Comparison of ENCODE assay signal across 40 mouse cellular contexts in genomic region chr1:133292608-133293007, GRCm38 (mm10). TPM values are rescaled to one million over a fixed set of nuclear protein-coding genes. Genes with fewer than 3 reads are reported as not detected.
A peak's percentile ranks its signal among the peaks of the same experiment; 100 is the strongest.
DNase-seq lines count a peak whose midpoint lies in the region; ATAC-seq and TF ChIP-seq lines count a peak whose summit lies in the region.
"Had no signal": no experiment of that assay in that cellular context is flagged by ENCODE, and none has a peak within 500 bp of the region (broad histone marks: within the 10 kb centered on the region; RNA-seq: fewer than 3 reads in every experiment).

No protein-coding gene starts in this region.

- H3K27ac ChIP-seq in forebrain, postnatal 0 days (ENCODE audit: low read depth, low read length): no peak overlapping the region
- no peak overlapping the region for H3K27ac ChIP-seq in forebrain, embryonic 14.5 days (ENCODE audit: low read depth, low read length)
- no peak overlapping the region for H3K27ac ChIP-seq in kidney, adult 2 months (ENCODE audit: insufficient read depth, low read depth, low read length)
- H3K27ac ChIP-seq in kidney, embryonic 14.5 days (ENCODE audit: low read depth, low read length): no peak overlapping the region
- no peak overlapping the region for H3K27ac ChIP-seq in midbrain, postnatal 0 days (ENCODE audit: low read depth, low read length)
- H3K27ac ChIP-seq in midbrain, embryonic 11.5 days (ENCODE audit: low read depth, low read length): no peak overlapping the region
- H3K27ac ChIP-seq: embryonic facial prominence, embryonic 12.5 days; forebrain, embryonic 15.5 days; heart, embryonic 10.5 days; heart, embryonic 15.5 days; hindbrain, embryonic 12.5 days; left cerebral cortex, adult 2 months; limb, embryonic 13.5 days; liver, embryonic 12.5 days; midbrain, embryonic 15.5 days had no signal

- ATAC-seq in forebrain, postnatal 0 days: no peak
- no peak for ATAC-seq in forebrain, embryonic 14.5 days
- ATAC-seq in kidney, embryonic 14.5 days (ENCODE audit: low FRiP score, low TSS enrichment): no peak
- no peak for ATAC-seq in midbrain, postnatal 0 days (ENCODE audit: low FRiP score)
- ATAC-seq in midbrain, embryonic 11.5 days (ENCODE audit: low FRiP score): no peak
- ATAC-seq: activated CD4-positive, CD25-positive, alpha-beta regulatory T cell, adult 4 months; forebrain, embryonic 15.5 days; midbrain, embryonic 15.5 days had no signal

- no peak overlapping the region for H3K4me3 ChIP-seq in forebrain, postnatal 0 days (ENCODE audit: low read depth, low read length)
- no peak overlapping the region for H3K4me3 ChIP-seq in forebrain, embryonic 14.5 days (ENCODE audit: low read depth, low read length)
- H3K4me3 ChIP-seq in kidney, adult 2 months (ENCODE audit: insufficient read depth, low read depth, low read length): no peak overlapping the region
- no peak overlapping the region for H3K4me3 ChIP-seq in kidney, embryonic 14.5 days (ENCODE audit: low read length)
- no peak overlapping the region for H3K4me3 ChIP-seq in midbrain, postnatal 0 days (ENCODE audit: low read depth, low read length)
- no peak overlapping the region for H3K4me3 ChIP-seq in midbrain, embryonic 11.5 days (ENCODE audit: low read depth, low read length)
- H3K4me3 ChIP-seq: embryonic facial prominence, embryonic 12.5 days; forebrain, embryonic 15.5 days; heart, embryonic 10.5 days; heart, embryonic 15.5 days; hindbrain, embryonic 12.5 days; left cerebral cortex, adult 2 months; limb, embryonic 13.5 days; liver, embryonic 12.5 days; midbrain, embryonic 15.5 days had no signal

- no peak for DNase-seq in forebrain, postnatal 0 days
- DNase-seq in forebrain, embryonic 14.5 days (ENCODE audit: low spot score): no peak
- no peak for DNase-seq in kidney, adult 2 months
- no peak for DNase-seq in midbrain, postnatal 0 days (ENCODE audit: low spot score)
- no peak for DNase-seq in midbrain, embryonic 11.5 days (ENCODE audit: low spot score, missing footprints)
- DNase-seq in urinary bladder, postnatal 4 days (ENCODE audit: low spot score in 2 of 2): no peak
- no peak for DNase-seq in left cerebral cortex, postnatal 10 days (ENCODE audit: extremely low spot score in 1 of 2, low spot score in 2 of 2)
- DNase-seq: adrenal gland, adult 8-10 months; cerebellum, adult 8-10 months; cerebellum, postnatal 36 days; embryo, embryonic 11 days; gastrocnemius, postnatal 10 days; heart, postnatal 36 days; kidney, adult 18-20 months; kidney, postnatal 10 days; lung, embryonic 14.5 days; right cerebral cortex, postnatal 25 days; thymus, adult 18-20 months; thymus, postnatal 25 days had no signal

- no peaks in the 10 kb centered on the region for H3K9me3 ChIP-seq in forebrain, postnatal 0 days (ENCODE audit: low read length)
- H3K9me3 ChIP-seq in forebrain, embryonic 14.5 days (replicated peaks; ENCODE audit: control insufficient read depth, low read length): no peaks in the 10 kb centered on the region
- H3K9me3 ChIP-seq in kidney, embryonic 14.5 days (ENCODE audit: control insufficient read depth, low read length): no peaks in the 10 kb centered on the region
- H3K9me3 ChIP-seq in midbrain, postnatal 0 days (ENCODE audit: low read length): no peaks in the 10 kb centered on the region
- H3K9me3 ChIP-seq in midbrain, embryonic 11.5 days (ENCODE audit: control insufficient read depth, low read length): no peaks in the 10 kb centered on the region
- H3K9me3 ChIP-seq: embryonic facial prominence, embryonic 12.5 days; forebrain, embryonic 15.5 days; heart, embryonic 10.5 days; heart, embryonic 15.5 days; hindbrain, embryonic 12.5 days; limb, embryonic 13.5 days; liver, embryonic 12.5 days; midbrain, embryonic 15.5 days had no signal

- no peaks in the 10 kb centered on the region for H3K4me1 ChIP-seq in forebrain, postnatal 0 days (ENCODE audit: insufficient read depth)
- H3K4me1 ChIP-seq in forebrain, embryonic 14.5 days (ENCODE audit: control insufficient read depth, insufficient read depth, low read length): no peaks in the 10 kb centered on the region
- peaks cover 2% of the 10 kb centered on the region; the same call in 1 of the 2 replicates for H3K4me1 ChIP-seq in kidney, adult 2 months (ENCODE audit: control insufficient read depth, insufficient read depth, low read length)
- no peaks in the 10 kb centered on the region for H3K4me1 ChIP-seq in kidney, embryonic 14.5 days (ENCODE audit: control insufficient read depth, insufficient read depth, low read length)
- no peaks in the 10 kb centered on the region for H3K4me1 ChIP-seq in midbrain, postnatal 0 days (ENCODE audit: insufficient read depth, low read length)
- H3K4me1 ChIP-seq in midbrain, embryonic 11.5 days (ENCODE audit: control insufficient read depth, insufficient read depth, low read length): peaks cover 7% of the 10 kb centered on the region
- H3K4me1 ChIP-seq: forebrain, embryonic 15.5 days; liver, embryonic 12.5 days; midbrain, embryonic 15.5 days had no signal

- TF ChIP-seq CTCF in forebrain, postnatal 0 days (IDR thresholded peaks at IDR 0.05; ENCODE audit: low read depth): peak; percentile 29
- 0 out of 2 replicates have a peak, but pooled peaks have one; percentile 16 for TF ChIP-seq CTCF in kidney, adult 2 months (conservative IDR thresholded peaks at IDR 0.05; ENCODE audit: insufficient read depth, insufficient read length, low read depth, low read length)
- TF ChIP-seq CTCF in midbrain, postnatal 0 days (IDR thresholded peaks at IDR 0.05): peak; percentile 52

- no peak overlapping the region for H3K9ac ChIP-seq in forebrain, postnatal 0 days
- H3K9ac ChIP-seq in forebrain, embryonic 14.5 days (ENCODE audit: low read length): no peak overlapping the region
- no peak overlapping the region for H3K9ac ChIP-seq in kidney, embryonic 14.5 days (ENCODE audit: low read depth, low read length)
- H3K9ac ChIP-seq in midbrain, postnatal 0 days (replicated peaks; ENCODE audit: low read length, poor library complexity, severe bottlenecking): no peak overlapping the region
- no peak overlapping the region for H3K9ac ChIP-seq in midbrain, embryonic 11.5 days (ENCODE audit: low read length)
- H3K9ac ChIP-seq: embryonic facial prominence, embryonic 12.5 days; forebrain, embryonic 15.5 days; heart, embryonic 15.5 days; hindbrain, embryonic 12.5 days; limb, embryonic 13.5 days; liver, embryonic 12.5 days; lung, embryonic 14.5 days; midbrain, embryonic 15.5 days had no signal

- intact Hi-C loops in left cerebral cortex, postnatal 10 days (cut with DNase I): no loop called here

- TF ChIP-seq POLR2A in kidney, adult 2 months (IDR thresholded peaks at IDR 0.05; ENCODE audit: low read depth, low read length): no peak

- peaks cover 30% of the 10 kb centered on the region for H3K36me3 ChIP-seq in forebrain, postnatal 0 days (ENCODE audit: insufficient read depth)
- H3K36me3 ChIP-seq in forebrain, embryonic 14.5 days (ENCODE audit: control insufficient read depth, insufficient read depth, low read length): peaks cover 45% of the 10 kb centered on the region
- H3K36me3 ChIP-seq in kidney, adult 2 months (ENCODE audit: control insufficient read depth, insufficient read depth, low read length): peaks cover 1% of the 10 kb centered on the region; the same call in 1 of the 2 replicates
- H3K36me3 ChIP-seq in kidney, embryonic 14.5 days (ENCODE audit: control insufficient read depth, insufficient read depth, low read length): no peaks in the 10 kb centered on the region
- peaks cover 57% of the 10 kb centered on the region for H3K36me3 ChIP-seq in midbrain, postnatal 0 days (ENCODE audit: insufficient read depth, low read length)
- peaks cover 9% of the 10 kb centered on the region for H3K36me3 ChIP-seq in midbrain, embryonic 11.5 days (ENCODE audit: control insufficient read depth, insufficient read depth, low read length)
- H3K36me3 ChIP-seq: embryonic facial prominence, embryonic 12.5 days; limb, embryonic 13.5 days had no signal

- H3K27me3 ChIP-seq in forebrain, postnatal 0 days (ENCODE audit: insufficient read depth, low read length): no peaks in the 10 kb centered on the region
- H3K27me3 ChIP-seq in forebrain, embryonic 14.5 days (replicated peaks; ENCODE audit: control insufficient read depth, insufficient read depth, low read length): no peaks in the 10 kb centered on the region
- no peaks in the 10 kb centered on the region for H3K27me3 ChIP-seq in kidney, adult 2 months (replicated peaks; ENCODE audit: control insufficient read depth, insufficient read depth, low read length)
- no peaks in the 10 kb centered on the region for H3K27me3 ChIP-seq in kidney, embryonic 14.5 days (ENCODE audit: control insufficient read depth, insufficient read depth, low read length)
- no peaks in the 10 kb centered on the region for H3K27me3 ChIP-seq in midbrain, postnatal 0 days (ENCODE audit: insufficient read depth, low read length)
- no peaks in the 10 kb centered on the region for H3K27me3 ChIP-seq in midbrain, embryonic 11.5 days (ENCODE audit: control insufficient read depth, insufficient read depth, low read length)
- H3K27me3 ChIP-seq: forebrain, embryonic 15.5 days; heart, embryonic 15.5 days; hindbrain, embryonic 12.5 days; midbrain, embryonic 15.5 days had no signal

- H3K4me2 ChIP-seq in forebrain, postnatal 0 days (ENCODE audit: low read depth): no peak overlapping the region
- no peak overlapping the region for H3K4me2 ChIP-seq in forebrain, embryonic 14.5 days (ENCODE audit: low read length)
- no peak overlapping the region for H3K4me2 ChIP-seq in kidney, embryonic 14.5 days (replicated peaks; ENCODE audit: low read depth, low read length)
- no peak overlapping the region for H3K4me2 ChIP-seq in midbrain, postnatal 0 days (ENCODE audit: low read depth, low read length, poor library complexity, severe bottlenecking)
- no peak overlapping the region for H3K4me2 ChIP-seq in midbrain, embryonic 11.5 days
- H3K4me2 ChIP-seq: embryonic facial prominence, embryonic 12.5 days; forebrain, embryonic 15.5 days; heart, embryonic 15.5 days; hindbrain, embryonic 12.5 days; limb, embryonic 13.5 days; liver, embryonic 12.5 days; lung, embryonic 14.5 days; midbrain, embryonic 15.5 days had no signal

RNA-seq across cellular contexts. Expression of gene Golt1a, which starts 17.0 kb away (rescaled TPM):
- 0.15 and 0.29 TPM in 2 replicates for total RNA-seq in forebrain, postnatal 0 days (2014; rRNA removed)
- polyA plus RNA-seq in forebrain, postnatal 0 days (2015; fragmentation: Nextera tagmentation; extraction: Ambion mirVana): 0.19 TPM in 1 of 2 replicates, not detected in the other
- polyA plus RNA-seq in forebrain, embryonic 14.5 days (2014; fragmentation: Nextera tagmentation; extraction: Ambion mirVana): not detected in 2 replicates
- polyA plus RNA-seq in kidney, adult 2 months (2012; rRNA removed): 18.1 and 18.9 TPM in 2 replicates
- polyA plus RNA-seq in kidney, embryonic 14.5 days (2014; fragmentation: Nextera tagmentation; extraction: Ambion mirVana): 2.6 and 6.1 TPM in 2 replicates
- total RNA-seq in midbrain, postnatal 0 days (2014; rRNA removed): not detected in 2 replicates
- not detected in 2 replicates for polyA plus RNA-seq in midbrain, postnatal 0 days (2015; fragmentation: Nextera tagmentation; extraction: Ambion mirVana)
- not detected in 2 replicates for polyA plus RNA-seq in midbrain, embryonic 11.5 days (2014; fragmentation: Nextera tagmentation; extraction: Ambion mirVana)
- under 1 TPM in 1 of 2 experiments, not detected in 1; 0.39 TPM for total RNA-seq in left cerebral cortex, postnatal 10 days (2021)
- total RNA-seq: CH12.LX; ES-E14; gastrocnemius, postnatal 10 days; granulocyte monocyte progenitor cell, adult 5-6 weeks; heart, postnatal 36 days; layer of hippocampus, postnatal 14 days; neutrophil, adult 5-6 weeks had no signal
- polyA plus RNA-seq: activated CD4-positive, CD25-positive, alpha-beta regulatory T cell, adult 4 months; C2C12; embryonic facial prominence, embryonic 12.5 days; heart, embryonic 15.5 days; hindbrain, embryonic 12.5 days; limb, embryonic 13.5 days; midbrain, embryonic 15.5 days; neural tube, embryonic 11.5 days had no signal

RNA-seq across cellular contexts. Expression of gene Kiss1, which starts 29.1 kb away (rescaled TPM):
- not detected in 2 replicates for total RNA-seq in forebrain, postnatal 0 days (2014; rRNA removed)
- not detected in 2 replicates for polyA plus RNA-seq in forebrain, postnatal 0 days (2015; fragmentation: Nextera tagmentation; extraction: Ambion mirVana)
- polyA plus RNA-seq in forebrain, embryonic 14.5 days (2014; fragmentation: Nextera tagmentation; extraction: Ambion mirVana): not detected in 2 replicates
- not detected in 2 replicates for polyA plus RNA-seq in kidney, adult 2 months (2012; rRNA removed)
- polyA plus RNA-seq in kidney, embryonic 14.5 days (2014; fragmentation: Nextera tagmentation; extraction: Ambion mirVana): not detected in 2 replicates
- not detected in 2 replicates for total RNA-seq in midbrain, postnatal 0 days (2014; rRNA removed)
- 0.47 and 2.6 TPM in 2 replicates for polyA plus RNA-seq in midbrain, postnatal 0 days (2015; fragmentation: Nextera tagmentation; extraction: Ambion mirVana)
- polyA plus RNA-seq in midbrain, embryonic 11.5 days (2014; fragmentation: Nextera tagmentation; extraction: Ambion mirVana): not detected in 2 replicates
- not detected for total RNA-seq in left cerebral cortex, postnatal 10 days (2021)
- total RNA-seq: adrenal gland, adult 8-10 months; adrenal gland, postnatal 4 days; CH12.LX; ES-E14; gastrocnemius, postnatal 10 days; granulocyte monocyte progenitor cell, adult 5-6 weeks; heart, postnatal 36 days; layer of hippocampus, postnatal 14 days; left cerebral cortex, postnatal 36 days; neutrophil, adult 5-6 weeks had no signal
- polyA plus RNA-seq: activated CD4-positive, CD25-positive, alpha-beta regulatory T cell, adult 4 months; C2C12; embryonic facial prominence, embryonic 12.5 days; forebrain, embryonic 15.5 days; heart, embryonic 10.5 days; heart, embryonic 15.5 days; hindbrain, embryonic 12.5 days; limb, embryonic 13.5 days; liver, embryonic 12.5 days; midbrain, embryonic 15.5 days; neural tube, embryonic 11.5 days; stomach, embryonic 16.5 days had no signal

RNA-seq across cellular contexts. Expression of gene Ren1, which starts 57.7 kb away (rescaled TPM):
- 0.14 and 0.15 TPM in 2 replicates for total RNA-seq in forebrain, postnatal 0 days (2014; rRNA removed)
- polyA plus RNA-seq in forebrain, postnatal 0 days (2015; fragmentation: Nextera tagmentation; extraction: Ambion mirVana): 0.12 and 0.88 TPM in 2 replicates
- polyA plus RNA-seq in forebrain, embryonic 14.5 days (2014; fragmentation: Nextera tagmentation; extraction: Ambion mirVana): 0.22 TPM in 1 of 2 replicates, not detected in the other
- polyA plus RNA-seq in kidney, adult 2 months (2012; rRNA removed): 187 and 262 TPM in 2 replicates
- polyA plus RNA-seq in kidney, embryonic 14.5 days (2014; fragmentation: Nextera tagmentation; extraction: Ambion mirVana): 50.2 and 92.1 TPM in 2 replicates
- 0.14 TPM in 1 of 2 replicates, not detected in the other for total RNA-seq in midbrain, postnatal 0 days (2014; rRNA removed)
- 0.23 TPM in 1 of 2 replicates, not detected in the other for polyA plus RNA-seq in midbrain, postnatal 0 days (2015; fragmentation: Nextera tagmentation; extraction: Ambion mirVana)
- polyA plus RNA-seq in midbrain, embryonic 11.5 days (2014; fragmentation: Nextera tagmentation; extraction: Ambion mirVana): not detected in 2 replicates
- not detected for total RNA-seq in left cerebral cortex, postnatal 10 days (2021)
- total RNA-seq: gastrocnemius, postnatal 10 days; granulocyte monocyte progenitor cell, adult 5-6 weeks; left cerebral cortex, adult 2 months; left cerebral cortex, postnatal 36 days; neutrophil, adult 5-6 weeks had no signal
- polyA plus RNA-seq: activated CD4-positive, CD25-positive, alpha-beta regulatory T cell, adult 4 months; C2C12; forebrain, embryonic 15.5 days; midbrain, embryonic 15.5 days; neural tube, embryonic 11.5 days had no signal

Comparison
In these comparisons a context has a peak if more than half of its experiments do, and no peak if none do; other contexts are left out.
1. RNA of gene Ren1, which starts 57.7 kb away (polyA plus RNA-seq): 187 to 262 TPM in kidney, adult 2 months and 50.2 to 92.1 TPM in kidney, embryonic 14.5 days; 0.12 to 0.88 TPM in forebrain, postnatal 0 days, 0.23 TPM in midbrain, postnatal 0 days, 0.22 TPM in forebrain, embryonic 14.5 days and not detected in midbrain, embryonic 11.5 days; every median in the first group is over 10 times any median in the second.
2. Peak in every context shown above with its lines, with median percentiles within 50 percentile points of each other: CTCF ChIP-seq.